Mouse (Mus musculus): ENCODE results near the gene Scn4b. TPM values are rescaled to one million over a fixed set of nuclear protein-coding genes. Genes with fewer than 3 reads are reported as not detected.
A peak's percentile ranks its signal among the peaks of the same experiment; 100 is the strongest.

The Scn4b gene
- polyA plus RNA-seq, 1 experiment from 2014 or later = 0.11 TPM

DNA sequence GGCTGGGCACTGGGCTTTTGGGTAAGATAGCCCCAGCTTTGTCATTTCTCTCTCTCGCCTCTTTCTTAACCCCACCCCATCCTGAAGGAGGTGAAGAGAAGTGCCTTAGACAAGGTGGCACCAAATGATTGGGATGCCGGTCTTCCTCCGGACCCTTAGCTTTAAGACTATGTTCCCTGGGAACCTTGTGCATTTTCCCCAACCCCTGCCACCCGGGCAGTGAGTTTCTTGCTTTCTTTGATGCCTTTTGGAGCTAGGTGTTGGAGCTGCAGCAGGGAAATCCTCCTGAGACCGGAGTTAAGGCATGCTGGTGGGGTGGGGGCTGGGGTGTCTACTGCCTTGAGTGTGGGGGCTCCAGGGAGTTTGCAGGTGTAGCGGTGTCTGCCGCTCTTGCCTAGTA is 887 bp downstream of the Scn4b start:
- WGBS = 9% methylated on average over 7 of the region's 7 CpGs
- no peaks in the 10 kb centered on the region for H3K9me3 ChIP-seq (replicated peaks; ENCODE audit: control insufficient read depth, low read length)
- peaks cover 55% of the 10 kb centered on the region for H3K27me3 ChIP-seq (replicated peaks; ENCODE audit: control insufficient read depth, insufficient read depth, low read length)
- peak overlapping the region; percentile 89 for H3K4me2 ChIP-seq (ENCODE audit: low read length)
- H3K9ac ChIP-seq (ENCODE audit: low read length) = peak overlapping the region; percentile 62
- no peak for ATAC-seq
- peak overlapping the region; percentile 44 for H3K4me3 ChIP-seq (ENCODE audit: low read depth, low read length)
- DNase-seq (ENCODE audit: low spot score) = no peak
- no peak overlapping the region for H3K27ac ChIP-seq (ENCODE audit: low read depth, low read length)
- no peaks in the 10 kb centered on the region for H3K36me3 ChIP-seq (ENCODE audit: control insufficient read depth, insufficient read depth, low read length)
- no peaks in the 10 kb centered on the region for H3K4me1 ChIP-seq (ENCODE audit: control insufficient read depth, insufficient read depth, low read length)

DNA sequence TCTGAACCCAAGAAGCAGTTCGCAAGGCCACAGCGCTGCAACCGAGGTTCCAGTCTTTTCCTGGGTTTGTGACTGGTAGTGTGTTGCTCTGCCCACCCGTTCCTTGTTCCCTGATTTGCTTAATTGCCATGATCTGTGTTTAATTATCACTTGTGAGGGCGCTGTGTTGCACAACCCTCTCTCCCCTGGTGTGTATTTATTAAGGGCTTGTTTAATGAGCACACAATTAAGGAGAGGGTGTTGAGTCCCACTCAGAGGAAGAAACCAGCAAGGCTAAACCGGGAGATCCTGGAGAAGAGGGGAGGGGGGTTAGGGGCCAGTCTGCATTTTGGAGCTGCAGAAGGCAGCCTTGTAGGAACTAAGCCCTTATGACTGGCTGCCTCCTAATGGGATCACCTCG is 2.8 kb downstream of the Scn4b start:
- Histone ChIP-seq H3K9me3 (replicated peaks; ENCODE audit: control insufficient read depth, low read length) (no peaks in the 10 kb centered on the region), H3K9ac (ENCODE audit: low read length) (no peak overlapping the region), H3K4me1 (ENCODE audit: control insufficient read depth, insufficient read depth, low read length) (peaks cover 3% of the 10 kb centered on the region; the same call in 1 of the 2 replicates), H3K4me3 (ENCODE audit: low read depth, low read length) (no peak overlapping the region), H3K36me3 (ENCODE audit: control insufficient read depth, insufficient read depth, low read length) (no peaks in the 10 kb centered on the region), H3K4me2 (ENCODE audit: low read length) (no peak overlapping the region), H3K27ac (ENCODE audit: low read depth, low read length) (no peak overlapping the region), H3K27me3 (replicated peaks; ENCODE audit: control insufficient read depth, insufficient read depth, low read length) (peaks cover 62% of the 10 kb centered on the region)
- DNase-seq (ENCODE audit: low spot score) (peak; percentile 52), ATAC-seq (no peak)
- 9% methylated on average over 7 of the region's 7 CpGs for WGBS

DNA sequence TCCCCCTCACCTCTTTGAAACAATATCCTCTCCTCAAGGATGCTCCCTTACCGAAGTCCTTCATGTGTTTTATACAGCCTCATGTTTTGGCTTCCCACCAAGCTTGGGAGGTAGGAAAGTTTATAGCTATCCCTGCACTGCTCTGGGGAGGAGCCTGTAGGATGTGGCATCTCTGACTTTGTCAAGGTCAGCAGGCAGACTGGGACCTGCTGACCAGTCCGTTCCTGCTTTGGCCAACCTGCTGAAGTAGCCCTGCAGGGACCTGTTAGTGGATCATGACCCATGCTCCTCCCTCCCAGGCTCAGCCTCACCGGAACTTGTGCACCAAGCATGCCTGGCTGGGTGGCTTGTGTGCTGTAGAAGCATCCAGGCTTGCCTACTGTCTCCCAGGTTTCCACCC is 4.5 kb downstream of the Scn4b start:
- H3K27me3 ChIP-seq (replicated peaks; ENCODE audit: control insufficient read depth, insufficient read depth, low read length) = peaks cover 55% of the 10 kb centered on the region
- 52% methylated on average over 3 of the region's 3 CpGs for WGBS
- ATAC-seq = no peak

DNA sequence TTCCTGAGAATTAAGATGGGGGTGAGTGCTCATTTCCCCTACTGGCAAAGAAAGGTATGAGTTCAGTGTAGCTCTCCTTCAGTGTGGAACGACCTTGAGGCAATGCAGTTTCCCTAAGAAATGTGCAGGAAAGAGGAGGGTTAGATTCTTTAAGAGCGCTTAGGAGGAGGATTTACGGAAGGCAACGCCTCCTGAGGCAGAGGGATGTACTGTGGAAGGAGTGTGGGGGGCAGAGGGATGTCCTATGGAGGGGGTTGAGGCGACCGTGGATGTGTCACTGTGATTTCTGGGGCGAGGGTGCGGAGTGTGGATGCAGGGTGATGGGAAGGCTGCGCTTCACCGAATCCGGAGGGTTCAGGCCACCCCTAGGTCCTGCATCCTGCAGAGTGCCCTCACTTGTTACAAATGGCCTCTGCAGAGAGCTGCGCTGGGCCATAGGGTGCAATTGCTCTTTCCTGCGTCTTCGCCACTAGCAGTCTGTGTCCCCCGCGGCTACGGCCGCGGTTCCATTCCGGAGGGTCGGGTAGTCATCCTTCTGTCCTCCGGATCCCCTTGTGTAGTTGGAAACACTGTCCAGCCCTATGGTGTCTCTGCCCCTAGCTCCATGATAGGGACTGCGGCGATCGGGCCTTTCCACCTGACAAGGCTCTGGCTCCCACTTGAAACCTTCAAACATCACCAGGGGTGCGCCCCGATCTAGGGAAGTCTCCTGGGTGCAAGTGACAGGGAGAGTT is 7.5 kb downstream of the Scn4b start:
- Histone ChIP-seq H3K27me3 (replicated peaks; ENCODE audit: control insufficient read depth, insufficient read depth, low read length) (peaks cover 36% of the 10 kb centered on the region), H3K27ac (ENCODE audit: low read depth, low read length) (no peak overlapping the region), H3K36me3 (ENCODE audit: control insufficient read depth, insufficient read depth, low read length) (no peaks in the 10 kb centered on the region), H3K9me3 (replicated peaks; ENCODE audit: control insufficient read depth, low read length) (no peaks in the 10 kb centered on the region), H3K4me2 (ENCODE audit: low read length) (peak overlapping the region; percentile 57), H3K9ac (ENCODE audit: low read length) (peak overlapping the region; percentile 35), H3K4me3 (ENCODE audit: low read depth, low read length) (peak overlapping the region; percentile 22), H3K4me1 (ENCODE audit: control insufficient read depth, insufficient read depth, low read length) (peaks cover 5% of the 10 kb centered on the region; the same call in 1 of the 2 replicates)
- DNase-seq (ENCODE audit: low spot score) (peak; percentile 3), ATAC-seq (0 out of 2 replicates have a peak, but pooled peaks have one; percentile 20)
- 2% methylated on average over 27 of the region's 27 CpGs for WGBS

More for the DNA sequence above, 4.5 kb downstream of the Scn4b start:
- Histone ChIP-seq H3K4me2 (ENCODE audit: low read length) (no peak overlapping the region), H3K27ac (ENCODE audit: low read depth, low read length) (no peak overlapping the region), H3K36me3 (ENCODE audit: control insufficient read depth, insufficient read depth, low read length) (no peaks in the 10 kb centered on the region), H3K9me3 (replicated peaks; ENCODE audit: control insufficient read depth, low read length) (no peaks in the 10 kb centered on the region), H3K4me3 (ENCODE audit: low read depth, low read length) (no peak overlapping the region), H3K9ac (ENCODE audit: low read length) (no peak overlapping the region), H3K4me1 (ENCODE audit: control insufficient read depth, insufficient read depth, low read length) (peaks cover 5% of the 10 kb centered on the region; the same call in 1 of the 2 replicates)
- DNase-seq (ENCODE audit: low spot score) = no peak

DNA sequence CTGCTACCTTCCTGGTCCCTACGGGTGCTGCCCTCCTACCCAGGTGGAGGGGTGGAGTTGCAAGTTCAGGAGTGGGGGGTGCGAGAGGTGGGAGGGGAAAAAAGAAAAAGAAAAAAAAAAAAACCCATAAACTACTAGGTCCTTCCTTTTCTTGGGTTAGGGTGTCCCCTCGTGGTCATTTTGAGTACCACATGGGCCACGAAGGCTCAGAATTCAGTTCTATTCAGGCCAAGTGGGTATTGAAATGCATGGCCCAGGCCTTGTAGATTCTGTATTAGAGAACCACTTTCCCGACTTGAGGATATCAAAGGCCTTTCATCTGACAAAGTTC is 8.0 kb downstream of the Scn4b start:
- Histone ChIP-seq H3K4me3 (ENCODE audit: low read depth, low read length) (peak overlapping the region; percentile 22), H3K9me3 (replicated peaks; ENCODE audit: control insufficient read depth, low read length) (no peaks in the 10 kb centered on the region), H3K27me3 (replicated peaks; ENCODE audit: control insufficient read depth, insufficient read depth, low read length) (peaks cover 35% of the 10 kb centered on the region), H3K36me3 (ENCODE audit: control insufficient read depth, insufficient read depth, low read length) (no peaks in the 10 kb centered on the region), H3K27ac (ENCODE audit: low read depth, low read length) (no peak overlapping the region), H3K9ac (ENCODE audit: low read length) (peak overlapping the region; percentile 35), H3K4me1 (ENCODE audit: control insufficient read depth, insufficient read depth, low read length) (peaks cover 5% of the 10 kb centered on the region; the same call in 1 of the 2 replicates), H3K4me2 (ENCODE audit: low read length) (peak overlapping the region; percentile 57)
- peak; percentile 76 for DNase-seq (ENCODE audit: low spot score)
- under 1% methylated on average over 5 of the region's 5 CpGs for WGBS
- ATAC-seq = no peak; the same call in 1 of the 2 replicates

DNA sequence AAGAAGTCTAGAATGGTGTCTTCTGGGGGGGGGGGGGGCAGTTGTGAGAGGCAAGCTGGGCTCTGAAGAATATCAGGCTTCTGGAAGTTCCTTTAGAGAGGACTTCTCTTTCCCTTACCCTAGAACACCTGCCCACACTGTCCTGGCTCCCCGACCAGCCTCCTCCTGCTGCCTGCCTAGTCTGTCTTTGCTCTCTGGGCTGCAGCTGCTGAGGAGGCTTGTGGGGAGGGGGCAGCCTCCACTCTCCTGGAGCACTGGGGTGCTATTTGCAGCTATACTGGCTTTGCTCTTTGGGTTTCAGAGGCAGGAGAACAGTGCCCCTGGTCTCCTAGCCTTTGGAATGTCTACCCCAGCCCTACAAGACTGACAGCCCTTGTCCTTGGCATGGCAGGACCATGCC is 12.7 kb downstream of the Scn4b start:
- H3K36me3 ChIP-seq (ENCODE audit: control insufficient read depth, insufficient read depth, low read length) = no peaks in the 10 kb centered on the region
- H3K27ac ChIP-seq (ENCODE audit: low read depth, low read length) = no peak overlapping the region
- WGBS = 30% methylated on average over 1 of the region's 1 CpGs
- DNase-seq (ENCODE audit: low spot score) = no peak
- no peak overlapping the region for H3K9ac ChIP-seq (ENCODE audit: low read length)
- H3K9me3 ChIP-seq (replicated peaks; ENCODE audit: control insufficient read depth, low read length) = no peaks in the 10 kb centered on the region
- peaks cover 2% of the 10 kb centered on the region; the same call in 1 of the 2 replicates for H3K4me1 ChIP-seq (ENCODE audit: control insufficient read depth, insufficient read depth, low read length)
- H3K4me3 ChIP-seq (ENCODE audit: low read depth, low read length) = no peak overlapping the region
- H3K27me3 ChIP-seq (replicated peaks; ENCODE audit: control insufficient read depth, insufficient read depth, low read length) = peaks cover 13% of the 10 kb centered on the region
- H3K4me2 ChIP-seq (ENCODE audit: low read length) = no peak overlapping the region
- ATAC-seq = no peak

DNA sequence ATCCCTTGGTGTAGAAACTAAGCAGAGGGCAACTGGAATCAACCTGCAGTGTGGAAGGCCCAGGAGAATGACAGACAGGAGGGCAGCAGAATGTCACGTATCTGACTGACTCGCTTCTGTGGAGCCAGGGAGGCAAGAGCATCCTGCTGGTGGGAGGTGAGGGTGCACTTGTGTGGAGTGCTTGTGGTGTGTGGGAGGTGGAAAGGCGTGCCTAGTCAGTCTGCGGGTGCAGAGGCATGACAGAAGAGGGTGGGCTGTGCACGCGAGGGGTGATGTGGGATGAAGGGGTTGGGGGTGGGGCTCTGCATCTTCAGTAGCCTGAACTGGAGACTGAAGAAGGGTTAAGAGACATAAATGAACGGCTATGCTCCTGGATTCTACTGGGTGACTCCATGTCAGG is 15.2 kb downstream of the Scn4b start:
- Histone ChIP-seq H3K4me3 (ENCODE audit: low read depth, low read length) (no peak overlapping the region), H3K9ac (ENCODE audit: low read length) (no peak overlapping the region), H3K4me1 (ENCODE audit: control insufficient read depth, insufficient read depth, low read length) (no peaks in the 10 kb centered on the region), H3K9me3 (replicated peaks; ENCODE audit: control insufficient read depth, low read length) (no peaks in the 10 kb centered on the region), H3K36me3 (ENCODE audit: control insufficient read depth, insufficient read depth, low read length) (no peaks in the 10 kb centered on the region), H3K27me3 (replicated peaks; ENCODE audit: control insufficient read depth, insufficient read depth, low read length) (0 out of 2 replicates have a peak, but pooled peaks cover 4% of the 10 kb centered on the region), H3K27ac (ENCODE audit: low read depth, low read length) (no peak overlapping the region), H3K4me2 (ENCODE audit: low read length) (no peak overlapping the region)
- DNase-seq (ENCODE audit: low spot score) (no peak), ATAC-seq (no peak)
- 74% methylated on average over 7 of the region's 7 CpGs for WGBS

DNA sequence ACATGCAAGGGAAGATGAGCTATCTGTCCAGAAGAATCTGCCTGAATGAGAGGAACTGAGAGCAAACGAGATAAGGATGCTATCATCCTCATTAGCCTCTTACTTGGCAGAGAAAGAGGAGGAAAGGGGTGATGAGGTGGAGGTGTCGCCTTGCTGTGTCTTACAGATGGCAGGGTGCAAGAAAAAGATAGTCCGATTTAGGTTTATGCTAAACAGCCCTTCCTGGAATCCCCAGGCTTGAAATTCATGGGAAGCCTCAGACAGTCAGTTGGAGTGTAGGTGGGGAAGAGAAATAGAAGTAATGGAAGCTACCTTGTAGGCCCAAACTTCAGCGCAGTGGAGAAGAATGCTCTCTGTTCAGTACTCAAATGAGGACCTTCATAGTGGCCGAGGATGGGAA is 29.7 kb downstream of the Scn4b start:
- H3K27me3 ChIP-seq (replicated peaks; ENCODE audit: control insufficient read depth, insufficient read depth, low read length) = no peaks in the 10 kb centered on the region
- no peak overlapping the region for H3K9ac ChIP-seq (ENCODE audit: low read length)
- no peak for DNase-seq (ENCODE audit: low spot score)
- no peak for ATAC-seq
- H3K27ac ChIP-seq (ENCODE audit: low read depth, low read length) = no peak overlapping the region
- WGBS = 76% methylated on average over 5 of the region's 5 CpGs
- no peaks in the 10 kb centered on the region for H3K36me3 ChIP-seq (ENCODE audit: control insufficient read depth, insufficient read depth, low read length)
- no peak overlapping the region for H3K4me2 ChIP-seq (ENCODE audit: low read length)
- H3K9me3 ChIP-seq (replicated peaks; ENCODE audit: control insufficient read depth, low read length) = no peaks in the 10 kb centered on the region
- no peak overlapping the region for H3K4me3 ChIP-seq (ENCODE audit: low read depth, low read length)
- H3K4me1 ChIP-seq (ENCODE audit: control insufficient read depth, insufficient read depth, low read length) = no peaks in the 10 kb centered on the region

DNA sequence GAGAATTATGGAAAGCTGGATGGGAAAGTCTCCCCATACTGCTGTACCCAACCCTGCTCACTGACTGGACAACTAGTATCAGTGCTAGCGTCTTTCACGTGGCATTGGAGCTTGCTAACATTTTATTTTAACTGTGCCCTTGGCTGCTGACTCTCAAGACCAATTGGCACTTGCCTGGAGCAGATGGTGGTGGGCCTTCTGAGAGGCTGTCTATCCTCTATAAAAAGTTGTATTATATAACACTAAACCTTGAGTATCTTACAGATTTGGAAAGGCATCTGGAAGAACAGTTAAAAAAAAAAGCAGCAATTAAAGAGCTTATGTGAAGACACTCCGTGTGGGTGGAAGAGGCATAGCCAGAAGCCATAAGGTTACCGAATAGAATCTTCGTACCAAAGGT is 32.0 kb downstream of the Scn4b start:
- Histone ChIP-seq H3K36me3 (ENCODE audit: control insufficient read depth, insufficient read depth, low read length) (no peaks in the 10 kb centered on the region), H3K4me2 (ENCODE audit: low read length) (no peak overlapping the region), H3K27ac (ENCODE audit: low read depth, low read length) (no peak overlapping the region), H3K9me3 (replicated peaks; ENCODE audit: control insufficient read depth, low read length) (no peaks in the 10 kb centered on the region), H3K9ac (ENCODE audit: low read length) (no peak overlapping the region), H3K27me3 (replicated peaks; ENCODE audit: control insufficient read depth, insufficient read depth, low read length) (no peaks in the 10 kb centered on the region), H3K4me3 (ENCODE audit: low read depth, low read length) (no peak overlapping the region), H3K4me1 (ENCODE audit: control insufficient read depth, insufficient read depth, low read length) (no peaks in the 10 kb centered on the region)
- DNase-seq (ENCODE audit: low spot score) (no peak), ATAC-seq (no peak)
- 86% methylated on average over 5 of the region's 5 CpGs for whole genome bisulfite sequencing

Measured in forebrain, embryonic 14.5 days (tissue).